Mouse (Mus musculus) kidney, adult 18-20 months (tissue): ENCODE data around the gene Cenpc1.

Source experiments
- DNase-seq: peaks from one replicate; pipeline ENCODE4 v3.0.0; 2021

The Cenpc1 gene

GRCm38 (mm10) chr5:85994551-85994950, 70.8 kb downstream of the Cenpc1 start:
- DNase-seq, result no peak

GRCm38 (mm10) chr5:85992805-85993721, 72.3 kb downstream of the Cenpc1 start:
- no peak for DNase-seq

GRCm38 (mm10) chr5:85992055-85992454, 73.3 kb downstream of the Cenpc1 start:
- no peak for DNase-seq

DNA sequence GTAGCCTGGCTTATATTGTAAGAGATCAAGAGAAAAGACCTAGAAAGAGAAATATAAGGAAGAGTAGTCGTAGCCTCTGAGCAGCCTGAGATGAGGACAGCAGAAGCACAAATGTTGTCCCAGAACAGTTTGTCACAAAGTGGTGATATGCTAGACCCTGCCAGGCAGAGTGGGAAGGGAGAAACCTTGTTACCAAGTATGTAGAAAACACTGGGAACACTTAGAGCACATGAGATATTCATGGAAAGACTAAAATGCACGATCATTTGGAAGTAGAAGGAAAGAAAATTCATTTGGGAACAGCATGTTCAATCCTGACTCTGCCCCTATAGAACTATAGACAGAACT, 77.9 kb downstream of the Cenpc1 start:
- no peak for DNase-seq

GRCm38 (mm10) chr5:85986734-85987515, 78.5 kb downstream of the Cenpc1 start:
- DNase-seq, result no peak

DNA sequence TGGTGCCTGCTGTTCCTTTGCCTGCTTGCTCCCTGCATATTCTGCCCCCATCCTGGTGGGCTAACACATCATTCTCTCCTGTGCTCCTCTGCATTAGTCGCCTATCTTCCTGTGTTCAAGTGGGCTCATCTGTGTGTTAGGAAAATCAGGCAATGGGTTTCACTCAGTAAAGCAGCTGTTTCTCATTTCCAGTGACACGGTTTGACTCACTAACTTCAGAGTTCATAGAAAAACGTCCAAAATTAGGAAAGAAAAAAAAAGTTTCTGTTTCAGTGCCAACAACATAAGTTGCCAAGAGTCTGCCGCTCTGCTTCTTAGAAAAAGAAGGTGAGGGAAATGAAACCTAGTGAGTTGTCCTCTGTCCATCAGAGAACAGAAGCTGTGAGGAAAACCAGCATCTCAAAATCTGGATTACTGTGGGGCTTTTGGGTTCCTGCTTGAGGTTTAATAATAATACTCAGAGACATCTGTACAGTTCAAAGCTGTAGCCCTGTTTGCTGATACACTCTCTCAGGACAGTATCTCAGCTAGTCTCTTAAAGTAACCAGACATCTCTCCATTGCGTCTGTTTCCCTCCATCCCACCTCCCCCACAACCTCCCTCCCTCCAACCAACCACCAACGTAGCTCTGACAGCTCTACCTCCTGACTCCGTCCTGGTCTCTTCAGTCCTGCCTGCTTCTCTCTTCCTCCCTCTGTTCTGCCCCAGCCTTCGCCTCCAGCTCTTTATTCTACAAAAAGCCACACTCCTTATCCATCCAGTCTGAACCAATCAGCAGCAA, 87.5 kb downstream of the Cenpc1 start:
- DNase-seq, result no peak

DNA sequence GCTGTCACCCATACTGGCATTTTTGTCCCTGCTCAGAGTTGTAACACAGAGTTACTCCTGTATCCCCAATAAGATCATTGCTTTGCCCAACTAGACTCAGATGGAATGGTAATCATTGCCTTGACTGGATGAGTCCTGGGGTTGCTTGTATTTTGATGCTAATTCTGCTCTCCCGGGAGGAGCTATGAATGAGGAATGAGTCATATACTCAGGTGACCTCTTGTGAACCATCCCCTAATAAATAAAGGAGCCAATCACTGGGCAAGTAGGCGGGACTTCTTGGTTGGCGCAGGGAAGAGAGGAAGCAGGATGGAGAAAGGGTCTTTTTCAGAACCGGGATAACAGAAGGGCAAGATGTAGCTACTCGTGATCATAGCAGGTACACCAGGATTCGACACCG, 102.6 kb downstream of the Cenpc1 start:
- no peak for DNase-seq
